Mouse (Mus musculus): ENCODE measurements around the gene Sppl3. TPM values are rescaled to one million over a fixed set of nuclear protein-coding genes. Genes with fewer than 3 reads are reported as not detected.

Gene Sppl3
- polyA plus RNA-seq, 1 experiment, result 112 TPM

DNA sequence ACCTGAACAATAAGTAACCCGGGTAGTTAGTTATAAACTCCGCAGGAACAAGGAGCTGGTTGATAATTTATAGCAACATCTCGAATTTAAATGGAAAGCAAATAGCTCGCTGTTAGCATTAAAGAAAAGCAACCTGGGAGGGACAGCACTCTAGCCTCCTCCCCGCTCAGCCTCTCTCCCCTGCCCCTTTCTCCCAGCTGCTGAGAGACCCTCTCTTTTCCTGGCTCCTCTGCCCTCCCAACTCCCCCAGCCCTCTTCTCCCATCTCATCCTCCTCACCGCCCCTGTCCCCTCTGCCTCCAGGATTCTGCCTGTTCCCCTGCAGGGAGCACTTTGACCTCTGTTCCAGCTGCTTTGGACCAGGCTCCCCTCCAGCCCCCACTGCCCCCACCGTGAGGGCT lies 42.3 kb upstream of the Sppl3 start:
- 59% methylated on average over 7 of the region's 7 CpGs for whole genome bisulfite sequencing
- Histone ChIP-seq H3K4me1 (replicated peaks; ENCODE audit: control insufficient read depth, insufficient read depth, low read length) (0 out of 2 replicates have a peak, but pooled peaks cover 5% of the 10 kb centered on the region), H3K4me3 (ENCODE audit: control insufficient read depth, insufficient read depth, low read length) (no peak overlapping the region), H3K27ac (ENCODE audit: control insufficient read depth, insufficient read depth, low read length) (no peak overlapping the region), H3K36me3 (ENCODE audit: control insufficient read depth, insufficient read depth, low read length) (no peaks in the 10 kb centered on the region), H3K27me3 (ENCODE audit: control insufficient read depth, insufficient read depth, low read length) (no peaks in the 10 kb centered on the region)
- no peak for DNase-seq
- no peak for TF ChIP-seq POLR2A (IDR thresholded peaks at IDR 0.05; ENCODE audit: control insufficient read depth, extremely low read depth, insufficient read depth, low read length, poor library complexity)
- TF ChIP-seq CTCF (IDR thresholded peaks at IDR 0.05; ENCODE audit: borderline replicate concordance, control insufficient read depth, extremely low read depth, insufficient read depth, low read length, poor library complexity), result 0 out of 2 replicates have a peak, but pooled peaks have one; percentile 8

DNA sequence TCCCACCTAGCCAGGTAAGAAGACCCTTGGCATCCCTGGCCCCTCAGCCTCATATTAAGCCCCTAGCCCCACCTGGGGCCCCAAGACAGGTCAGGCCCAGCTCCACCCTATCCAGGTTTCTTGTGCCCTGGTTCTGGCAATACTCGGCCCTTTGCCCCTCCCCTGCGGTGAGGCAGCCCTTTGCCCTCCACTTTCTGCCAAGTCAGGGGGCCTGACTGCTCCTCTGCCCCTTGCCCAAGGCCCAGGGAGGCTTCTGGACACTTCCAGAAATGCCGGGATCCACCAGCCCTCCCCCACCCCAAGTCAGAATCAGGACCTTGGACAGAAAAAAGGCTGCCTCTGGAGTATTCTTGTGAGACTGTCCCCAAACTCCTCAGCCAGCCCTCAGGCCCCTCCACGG lies 41.9 kb upstream of the Sppl3 start:
- no peak for TF ChIP-seq POLR2A (IDR thresholded peaks at IDR 0.05; ENCODE audit: control insufficient read depth, extremely low read depth, insufficient read depth, low read length, poor library complexity)
- 0 out of 2 replicates have a peak, but pooled peaks have one; percentile 1 for TF ChIP-seq CTCF (IDR thresholded peaks at IDR 0.05; ENCODE audit: borderline replicate concordance, control insufficient read depth, extremely low read depth, insufficient read depth, low read length, poor library complexity)
- 0 out of 2 replicates have a peak, but pooled peaks cover 5% of the 10 kb centered on the region for H3K4me1 ChIP-seq (replicated peaks; ENCODE audit: control insufficient read depth, insufficient read depth, low read length)
- no peak for DNase-seq
- H3K27me3 ChIP-seq (ENCODE audit: control insufficient read depth, insufficient read depth, low read length), result no peaks in the 10 kb centered on the region
- no peaks in the 10 kb centered on the region for H3K36me3 ChIP-seq (ENCODE audit: control insufficient read depth, insufficient read depth, low read length)
- H3K27ac ChIP-seq (ENCODE audit: control insufficient read depth, insufficient read depth, low read length), result no peak overlapping the region
- WGBS, result 47% methylated on average over 4 of the region's 4 CpGs
- H3K4me3 ChIP-seq (ENCODE audit: control insufficient read depth, insufficient read depth, low read length), result no peak overlapping the region

DNA sequence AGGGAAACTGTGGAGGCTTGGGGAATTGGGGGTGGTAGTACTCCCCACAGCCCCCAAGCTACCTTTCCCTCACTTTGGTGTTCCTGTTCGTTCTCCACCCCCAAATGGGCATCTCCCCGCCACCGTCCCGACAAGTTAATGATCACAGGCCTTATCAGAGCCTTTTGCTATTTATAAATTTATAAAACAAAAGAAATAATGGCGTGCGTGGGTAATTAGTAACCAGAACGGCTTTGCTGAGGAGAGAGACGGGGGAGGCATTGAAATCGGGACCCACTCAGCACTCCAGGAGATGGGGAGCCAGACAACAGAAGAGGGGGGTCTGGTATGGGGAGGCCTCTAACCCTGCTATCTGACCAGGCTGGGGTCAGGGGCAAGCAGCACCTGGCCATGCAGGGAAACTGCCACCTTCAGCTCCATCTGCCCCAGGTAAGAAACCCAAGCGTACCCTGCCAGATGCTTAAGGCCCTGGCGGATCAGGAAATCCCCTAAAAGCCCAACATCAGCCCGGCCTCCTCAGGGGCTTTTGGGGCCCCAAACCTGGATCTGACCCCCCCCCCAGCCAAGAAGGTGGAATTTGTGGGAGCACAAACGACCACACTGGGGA lies 41.2 kb upstream of the Sppl3 start:
- Histone ChIP-seq H3K36me3 (ENCODE audit: control insufficient read depth, insufficient read depth, low read length) (no peaks in the 10 kb centered on the region), H3K4me3 (ENCODE audit: control insufficient read depth, insufficient read depth, low read length) (no peak overlapping the region), H3K27me3 (ENCODE audit: control insufficient read depth, insufficient read depth, low read length) (no peaks in the 10 kb centered on the region), H3K27ac (ENCODE audit: control insufficient read depth, insufficient read depth, low read length) (no peak overlapping the region), H3K4me1 (replicated peaks; ENCODE audit: control insufficient read depth, insufficient read depth, low read length) (0 out of 2 replicates have a peak, but pooled peaks cover 5% of the 10 kb centered on the region)
- TF ChIP-seq CTCF (IDR thresholded peaks at IDR 0.05; ENCODE audit: borderline replicate concordance, control insufficient read depth, extremely low read depth, insufficient read depth, low read length, poor library complexity), result no peak
- no peak for TF ChIP-seq POLR2A (IDR thresholded peaks at IDR 0.05; ENCODE audit: control insufficient read depth, extremely low read depth, insufficient read depth, low read length, poor library complexity)
- 91% methylated on average over 13 of the region's 13 CpGs for WGBS
- DNase-seq, result no peak

DNA sequence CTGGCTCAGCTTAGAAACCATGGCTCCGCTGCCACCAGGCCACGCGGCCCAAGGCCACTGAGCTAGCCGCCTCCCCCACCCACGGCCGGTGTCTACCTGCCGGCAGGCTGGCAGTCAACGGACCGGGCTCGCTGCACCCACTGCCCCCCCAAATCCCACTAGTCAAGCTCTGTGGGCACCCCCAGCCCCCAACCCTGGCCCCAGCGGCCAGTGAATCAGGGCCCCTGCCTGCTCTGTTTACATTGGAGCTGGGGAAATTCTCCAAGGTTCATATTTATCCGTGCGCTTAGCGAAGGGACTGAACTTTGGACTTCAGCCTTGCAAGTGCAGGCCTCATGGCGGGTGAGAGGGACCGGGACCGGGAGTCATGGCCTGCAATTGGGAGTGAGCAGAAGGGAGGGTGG lies 40.1 kb upstream of the Sppl3 start, which contains the start of gene Hnf1a:
Hnf1a (minus strand) TSS at position 271 of the 404 bp plus-strand sequence.
- no peaks in the 10 kb centered on the region for H3K36me3 ChIP-seq (ENCODE audit: control insufficient read depth, insufficient read depth, low read length)
- no peaks in the 10 kb centered on the region for H3K4me1 ChIP-seq (replicated peaks; ENCODE audit: control insufficient read depth, insufficient read depth, low read length)
- no peak for TF ChIP-seq CTCF (IDR thresholded peaks at IDR 0.05; ENCODE audit: borderline replicate concordance, control insufficient read depth, extremely low read depth, insufficient read depth, low read length, poor library complexity)
- TF ChIP-seq POLR2A (IDR thresholded peaks at IDR 0.05; ENCODE audit: control insufficient read depth, extremely low read depth, insufficient read depth, low read length, poor library complexity), result no peak
- no peak for DNase-seq
- WGBS, result 95% methylated on average over 17 of the region's 17 CpGs
- no peak within 1 kb of the TSS for H3K4me3 ChIP-seq (ENCODE audit: control insufficient read depth, insufficient read depth, low read length)
- no peak within 1 kb of the TSS for H3K27ac ChIP-seq (ENCODE audit: control insufficient read depth, insufficient read depth, low read length)
- no peaks in the 10 kb centered on the region for H3K27me3 ChIP-seq (ENCODE audit: control insufficient read depth, insufficient read depth, low read length)

DNA sequence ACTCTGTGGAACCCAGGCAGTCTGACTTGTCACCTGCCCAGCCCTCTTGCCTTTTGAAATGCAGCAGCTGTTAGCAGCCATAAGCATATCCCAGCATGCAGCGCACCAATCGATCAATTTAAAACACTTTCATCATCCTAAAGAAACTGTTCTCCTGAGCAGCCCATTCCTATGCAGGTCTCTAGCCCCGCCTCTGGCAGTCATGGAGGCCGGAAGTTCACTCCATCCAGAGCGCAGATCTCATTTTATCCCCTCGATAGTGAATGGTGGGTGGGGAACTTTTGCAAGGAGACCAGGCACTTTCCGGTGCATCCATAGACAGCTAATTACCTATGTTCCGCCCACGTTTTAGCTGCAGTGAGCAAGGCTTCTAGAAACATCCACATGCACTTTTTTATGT lies 38.7 kb upstream of the Sppl3 start:
- no peak overlapping the region for H3K4me3 ChIP-seq (ENCODE audit: control insufficient read depth, insufficient read depth, low read length)
- 94% methylated on average over 9 of the region's 9 CpGs for WGBS
- no peak for TF ChIP-seq CTCF (IDR thresholded peaks at IDR 0.05; ENCODE audit: borderline replicate concordance, control insufficient read depth, extremely low read depth, insufficient read depth, low read length, poor library complexity)
- no peak for TF ChIP-seq POLR2A (IDR thresholded peaks at IDR 0.05; ENCODE audit: control insufficient read depth, extremely low read depth, insufficient read depth, low read length, poor library complexity)
- no peak for DNase-seq
- H3K36me3 ChIP-seq (ENCODE audit: control insufficient read depth, insufficient read depth, low read length), result no peaks in the 10 kb centered on the region
- no peak overlapping the region for H3K27ac ChIP-seq (ENCODE audit: control insufficient read depth, insufficient read depth, low read length)
- H3K27me3 ChIP-seq (ENCODE audit: control insufficient read depth, insufficient read depth, low read length), result no peaks in the 10 kb centered on the region
- H3K4me1 ChIP-seq (replicated peaks; ENCODE audit: control insufficient read depth, insufficient read depth, low read length), result no peaks in the 10 kb centered on the region

- DNase-seq, result no peak
These were observed 37.8 kb upstream of the Sppl3 start for GRCm38 (mm10) chr5:114973131-114973530.

More at GRCm38 (mm10) chr5:114973131-114973530, 37.8 kb upstream of the Sppl3 start:
- H3K4me1 ChIP-seq (replicated peaks; ENCODE audit: control insufficient read depth, insufficient read depth, low read length), result no peaks in the 10 kb centered on the region
- TF ChIP-seq CTCF (IDR thresholded peaks at IDR 0.05; ENCODE audit: borderline replicate concordance, control insufficient read depth, extremely low read depth, insufficient read depth, low read length, poor library complexity) (no peak), POLR2A (IDR thresholded peaks at IDR 0.05; ENCODE audit: control insufficient read depth, extremely low read depth, insufficient read depth, low read length, poor library complexity) (no peak)
- no peaks in the 10 kb centered on the region for H3K36me3 ChIP-seq (ENCODE audit: control insufficient read depth, insufficient read depth, low read length)
- no peak overlapping the region for H3K4me3 ChIP-seq (ENCODE audit: control insufficient read depth, insufficient read depth, low read length)
- WGBS, result 86% methylated on average over 8 of the region's 8 CpGs
- H3K27ac ChIP-seq (ENCODE audit: control insufficient read depth, insufficient read depth, low read length), result no peak overlapping the region
- H3K27me3 ChIP-seq (ENCODE audit: control insufficient read depth, insufficient read depth, low read length), result no peaks in the 10 kb centered on the region
